Mouse (Mus musculus): ENCODE data around the gene Tmem39a. TPM values are rescaled to one million over a fixed set of nuclear protein-coding genes. Genes with fewer than 3 reads are reported as not detected.

The Tmem39a gene
- total RNA-seq, 4 experiments from 2014 or later, result 79.2 to 118 (median 92.6) TPM

DNA sequence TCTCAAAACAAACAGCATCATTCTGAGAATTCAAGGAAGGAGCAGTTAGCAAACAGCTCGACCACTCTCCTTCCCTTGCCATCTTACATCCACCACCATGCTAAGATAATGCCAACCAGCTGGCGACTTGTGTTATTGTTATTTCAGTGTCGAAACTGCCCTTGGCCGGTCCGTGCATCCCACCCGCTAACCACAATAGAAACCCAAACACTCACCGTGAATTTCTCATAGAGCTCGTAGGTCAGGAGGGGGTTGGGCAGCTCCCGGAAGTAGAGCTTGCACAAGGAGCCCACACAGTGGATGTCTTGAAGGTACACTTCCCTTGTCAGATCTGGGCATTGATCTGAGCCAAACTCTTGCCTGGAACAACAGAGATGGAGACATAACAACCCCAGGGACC, 78.2 kb downstream of the Tmem39a start:
- no peak for DNase-seq

DNA sequence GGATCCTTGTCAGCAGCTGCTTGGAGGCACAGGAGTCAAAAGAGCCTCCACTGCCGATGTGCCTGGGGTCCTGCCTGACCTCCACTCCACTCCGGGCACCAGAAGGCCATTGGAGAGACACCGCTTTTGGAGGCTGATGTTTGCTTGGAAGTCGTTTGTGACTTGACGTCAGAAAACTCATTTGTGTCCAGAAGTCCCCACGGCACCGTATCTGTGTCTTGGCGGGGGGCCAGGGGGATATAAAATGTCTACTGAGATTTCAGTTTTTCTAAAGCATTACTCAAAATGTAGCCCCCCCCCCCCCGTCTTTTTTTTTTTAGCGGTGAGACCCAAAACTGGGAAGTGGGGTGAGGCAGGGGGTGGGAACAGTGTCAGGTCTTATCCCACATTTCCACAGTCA, 78.6 kb downstream of the Tmem39a start:
- DNase-seq, result no peak

Other genes with a start within 250 kb of the Tmem39a start
- 1 to 10 TPM in 1 of 4 experiments, under 1 TPM in 3; 0.38 to 1.0 (median 0.46) TPM for gene Maats1, start 216.6 kb upstream of the Tmem39a start, total RNA-seq (2022)
- 100 to 1,000 TPM; 171 to 378 (median 215) TPM for gene Cox17, start 211.7 kb upstream of the Tmem39a start, total RNA-seq (2022)
- gene Gm21987, start 211.7 kb upstream of the Tmem39a start, total RNA-seq (2022), result under 1 TPM in 1 of 4 experiments, not detected in 3; 0.97 TPM
- 1 to 10 TPM in 2 of 4 experiments, under 1 TPM in 2; 0.66 to 2.5 (median 0.94) TPM for gene Popdc2, start 196.5 kb upstream of the Tmem39a start, total RNA-seq (2022)
- gene Pla1a, start 125.6 kb upstream of the Tmem39a start, total RNA-seq (2022), result 10 to 100 TPM; 12.0 to 56.7 (median 30.9) TPM
- 10 to 100 TPM; 49.8 to 51.5 (median 50.1) TPM for gene Adprh, start 106.0 kb upstream of the Tmem39a start, total RNA-seq (2022)
- under 1 TPM; 0.41 to 0.83 (median 0.65) TPM for gene Cd80, start 103.1 kb upstream of the Tmem39a start, total RNA-seq (2022)
- 10 to 100 TPM; 41.2 to 46.5 (median 44.5) TPM for gene Timmdc1, start 36.0 kb upstream of the Tmem39a start, total RNA-seq (2022)
- 10 to 100 TPM; 34.4 to 46.4 (median 42.1) TPM for gene Poglut1, start 8.4 kb upstream of the Tmem39a start, total RNA-seq (2022)
- 10 to 100 TPM; 16.6 to 30.8 (median 26.7) TPM for gene Arhgap31, start 154.6 kb downstream of the Tmem39a start, total RNA-seq (2022)
- gene B4galt4, start 183.6 kb downstream of the Tmem39a start, total RNA-seq (2022), result 10 to 100 TPM in 3 of 4 experiments, 1 to 10 TPM in 1; 8.8 to 15.1 (median 12.5) TPM
- 1 to 10 TPM in 2 of 4 experiments, under 1 TPM in 2; 0.83 to 2.3 (median 1.4) TPM for gene Upk1b, start 241.6 kb downstream of the Tmem39a start, total RNA-seq (2022)

Data from adrenal gland, adult 8-10 months (tissue).